Comparison of ENCODE assay signal across 1 mouse cellular context in the genomic region with DNA sequence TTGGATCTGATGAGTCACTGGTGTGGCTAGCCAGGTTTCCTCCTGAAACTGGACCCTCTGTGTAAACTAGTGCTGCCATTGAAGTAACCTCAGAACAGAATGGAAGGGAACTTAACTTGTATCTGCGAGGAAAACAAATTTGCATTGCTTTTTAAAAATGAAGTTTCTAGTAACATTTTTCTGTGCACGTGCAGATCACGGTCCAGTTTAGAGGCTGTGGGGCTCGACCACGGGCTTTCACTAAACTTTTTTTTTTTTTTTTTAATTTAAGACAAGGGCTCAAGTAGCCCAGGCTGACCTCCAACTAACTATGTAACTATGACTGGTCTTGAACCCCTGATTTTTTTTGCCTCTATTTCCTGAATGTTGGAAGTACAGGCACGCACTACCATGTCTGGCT.
TF ChIP-seq lines count a peak whose summit lies in the region.

No protein-coding gene starts in this region.

TF ChIP-seq in MEL, 35 proteins besides CTCF, POLR2A, EP300 and RAD21 (continued from another document):
- TF ChIP-seq POLR2AphosphoS5 (IDR thresholded peaks at IDR 0.05; ENCODE audit: borderline replicate concordance, low read depth, low read length) (no peak), ETS1 (IDR thresholded peaks at IDR 0.05; ENCODE audit: low read depth, low read length) (no peak), ZC3H11A (IDR thresholded peaks at IDR 0.05; ENCODE audit: low read depth, low read length) (no peak), MAFK (IDR thresholded peaks at IDR 0.05; ENCODE audit: borderline replicate concordance, low read depth, low read length) (no peak), POLR2AphosphoS2 (IDR thresholded peaks at IDR 0.05; ENCODE audit: low read length) (no peak), MEF2A (IDR thresholded peaks at IDR 0.05; ENCODE audit: extremely low read depth, insufficient replicate concordance, low read depth, low read length, poor library complexity, severe bottlenecking) (no peak), E2F4 (IDR thresholded peaks at IDR 0.05; ENCODE audit: borderline replicate concordance, low read depth, low read length) (no peak), CHD2 (IDR thresholded peaks at IDR 0.05; ENCODE audit: low read length) (no peak), SMC3 (IDR thresholded peaks at IDR 0.05; ENCODE audit: low read depth, low read length) (no peak), JUND (IDR thresholded peaks at IDR 0.05; ENCODE audit: low read depth, low read length) (no peak)
